Mouse (Mus musculus) forebrain, embryonic 15.5 days (tissue): ENCODE data around the gene Prr5. TPM values are rescaled to one million over a fixed set of nuclear protein-coding genes. Genes with fewer than 3 reads are reported as not detected.

Experiments used
- polyA plus RNA-seq: library from polyadenylated mRNA; unstranded; fragments of >200 nt; fragmentation: Nextera tagmentation; extraction: Ambion mirVana; gene quantifications from 2 replicates; pipeline ENCODE4 v1.2.1, GENCODE M21; 2015

The Prr5 gene
- polyA plus RNA-seq, 1 experiment from 2014 or later = 11.5 TPM

Other genes starting within 250 kb of the Prr5 start
- 11.3 and 12.5 TPM in 2 replicates for gene Shisal1, start 222.5 kb upstream of the Prr5 start, polyA plus RNA-seq
- 65.1 and 68.2 TPM in 2 replicates for gene Rtl6, start 111.8 kb upstream of the Prr5 start, polyA plus RNA-seq
- 0.27 and 0.60 TPM in 2 replicates for gene Arhgap8, start 50.4 kb downstream of the Prr5 start, polyA plus RNA-seq
- gene Phf21b, start 186.4 kb downstream of the Prr5 start, polyA plus RNA-seq = 11.0 and 13.0 TPM in 2 replicates